In genomic region chr19:53528752-53529454, GRCm38 (mm10) we compare ENCODE assay signal across 8 mouse cellular contexts. TPM values are rescaled to one million over a fixed set of nuclear protein-coding genes. Genes with fewer than 3 reads are reported as not detected.
A peak's percentile ranks its signal among the peaks of the same experiment; 100 is the strongest.
DNase-seq lines count a peak whose midpoint lies in the region; ATAC-seq lines count a peak whose summit lies in the region.

Gene Dusp5, plus strand, starts transcription at chr19:53529109.

- no peaks in the 10 kb centered on the region for H3K36me3 ChIP-seq in hindbrain, embryonic 15.5 days

- H3K4me1 ChIP-seq in hindbrain, embryonic 15.5 days (replicated peaks): peaks cover 18% of the 10 kb centered on the region

- H3K27ac ChIP-seq in hindbrain, embryonic 15.5 days (replicated peaks): 0 out of 2 replicates have a peak within 1 kb of the TSS, but pooled peaks have one; percentile 21

- WGBS in hindbrain, embryonic 15.5 days: under 1% methylated on average over 83 of the region's 84 CpGs

- H3K4me2 ChIP-seq in hindbrain, embryonic 15.5 days: peak within 1 kb of the TSS; percentile 88

- H3K9ac ChIP-seq in hindbrain, embryonic 15.5 days: peak within 1 kb of the TSS; percentile 45

- DNase-seq in R1 (ENCODE audit: low read depth, low spot score): peak; percentile 97
- DNase-seq in cerebellum, postnatal 25 days: peak; percentile 99
- peak; percentile 95 to 96 for DNase-seq in frontal cortex, postnatal 36 days (ENCODE audit: low spot score in 2 of 2)
- peak; percentile 93 for DNase-seq in left cerebral cortex, adult 11 months (ENCODE audit: low spot score)
- DNase-seq in lung, postnatal 4 days: peak; percentile 98 to 99
- peak; percentile 96 for DNase-seq in retina, postnatal 7 days (ENCODE audit: low read depth, low spot score)
- DNase-seq in urinary bladder, adult 2 months (ENCODE audit: low spot score): peak; percentile 92

- no peaks in the 10 kb centered on the region for H3K9me3 ChIP-seq in hindbrain, embryonic 15.5 days

- H3K4me3 ChIP-seq in hindbrain, embryonic 15.5 days: peak within 1 kb of the TSS; percentile 49

- peaks cover 27% of the 10 kb centered on the region for H3K27me3 ChIP-seq in hindbrain, embryonic 15.5 days

- peak; percentile 95 for ATAC-seq in hindbrain, embryonic 15.5 days (ENCODE audit: low FRiP score, low read depth)

RNA-seq across cellular contexts. Expression of gene Dusp5, which starts in this region (rescaled TPM):
- polyA plus RNA-seq in hindbrain, embryonic 15.5 days (2015; fragmentation: Nextera tagmentation; extraction: Ambion mirVana): 6.3 and 7.7 TPM in 2 replicates
- 5.6 and 7.3 TPM in 2 replicates for polyA plus RNA-seq in urinary bladder, adult 2 months (2012; rRNA removed)

Comparison
In these comparisons a context has a peak if more than half of its experiments do, and no peak if none do; other contexts are left out.
1. Peak in every context shown above with its lines: DNase-seq, ATAC-seq, H3K4me3 ChIP-seq and H3K27ac ChIP-seq.